Mouse (Mus musculus): ENCODE data around the gene Rgcc. TPM values are rescaled to one million over a fixed set of nuclear protein-coding genes. Genes with fewer than 3 reads are reported as not detected.

Rgcc gene
- total RNA-seq, 2 experiments from 2014 or later: 175 to 211 TPM

DNA sequence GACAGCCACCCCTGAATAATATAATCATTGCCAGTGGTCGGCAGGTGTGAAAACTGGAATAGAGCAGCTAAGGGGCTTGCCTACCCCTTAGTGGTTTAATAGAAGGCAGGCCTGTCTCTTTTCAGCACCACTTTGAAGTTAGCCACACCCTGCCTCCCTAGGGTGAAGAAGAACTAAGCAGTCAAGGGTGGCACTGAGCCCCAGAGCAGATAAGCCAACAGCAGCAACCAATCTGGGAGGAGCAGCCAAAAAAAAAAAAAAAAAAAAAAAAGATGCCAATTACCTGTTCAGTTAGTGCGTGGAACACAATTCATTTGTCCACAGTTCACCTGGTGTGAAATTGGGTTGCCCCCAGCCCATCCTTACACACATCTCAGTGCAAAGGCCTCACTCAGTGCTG, 1.7 kb upstream of the Rgcc start:
- peak; percentile 74 for ATAC-seq (replicated peaks; ENCODE audit: low FRiP score, poor library complexity, severe bottlenecking)

DNA sequence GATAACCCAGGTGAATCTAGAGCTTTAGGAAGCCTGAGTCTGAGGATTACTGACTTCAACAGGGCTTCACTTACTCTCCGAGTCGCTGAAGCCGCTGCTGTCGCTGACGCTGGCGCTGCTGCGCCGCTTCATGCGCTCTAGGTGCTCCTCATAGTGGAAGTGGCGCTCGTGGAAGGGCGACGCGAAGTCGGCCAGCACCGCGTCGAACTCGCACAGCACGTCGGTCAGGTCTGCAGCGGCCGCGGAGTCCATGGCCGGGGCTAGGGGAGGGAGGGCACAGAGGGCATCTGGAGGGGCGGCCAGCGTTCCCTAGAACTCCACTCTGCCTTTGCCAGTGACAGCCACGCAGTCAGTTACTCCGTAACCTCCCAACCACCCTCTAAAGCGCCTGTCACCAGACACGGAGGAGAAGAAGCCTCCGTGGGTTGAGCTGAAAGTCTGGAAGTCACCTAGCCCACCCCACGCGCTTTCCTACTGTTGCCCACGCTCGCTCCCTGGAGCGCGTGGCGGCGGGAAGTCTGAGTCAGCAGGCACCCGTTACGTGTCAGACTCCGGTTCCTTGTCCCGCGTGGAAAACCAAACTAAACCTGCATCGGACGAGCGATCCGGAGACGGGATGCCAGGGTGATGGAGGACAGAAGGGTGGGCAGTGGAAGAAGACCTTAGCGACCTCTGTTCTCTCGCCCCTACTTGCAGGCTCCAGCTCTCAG, 649 bp downstream of the Rgcc start:
- ATAC-seq (replicated peaks; ENCODE audit: low FRiP score, poor library complexity, severe bottlenecking): peak; percentile 12; the same call in 1 of the 2 replicates

DNA sequence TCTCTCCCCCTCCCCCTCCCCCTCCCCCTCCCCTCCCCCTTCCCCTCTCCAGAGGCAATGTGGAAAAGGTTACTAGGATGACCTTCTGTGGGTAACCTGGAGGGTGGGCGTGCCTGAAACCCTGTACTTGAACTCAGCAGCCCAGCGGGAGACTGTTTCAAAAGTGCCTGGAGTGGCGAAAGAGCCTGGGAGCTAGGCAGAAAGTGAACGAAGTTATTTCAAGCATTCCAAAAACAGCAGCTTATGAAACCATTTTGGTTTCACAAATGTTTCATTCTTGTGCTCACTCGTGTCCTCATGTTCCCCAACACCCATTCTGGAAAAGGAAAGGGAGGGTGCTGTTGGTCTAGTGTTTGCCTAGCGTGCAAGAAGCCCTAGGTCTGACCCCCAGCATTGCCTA, 1.6 kb downstream of the Rgcc start:
- no peak for ATAC-seq (replicated peaks; ENCODE audit: low FRiP score, poor library complexity, severe bottlenecking)

DNA sequence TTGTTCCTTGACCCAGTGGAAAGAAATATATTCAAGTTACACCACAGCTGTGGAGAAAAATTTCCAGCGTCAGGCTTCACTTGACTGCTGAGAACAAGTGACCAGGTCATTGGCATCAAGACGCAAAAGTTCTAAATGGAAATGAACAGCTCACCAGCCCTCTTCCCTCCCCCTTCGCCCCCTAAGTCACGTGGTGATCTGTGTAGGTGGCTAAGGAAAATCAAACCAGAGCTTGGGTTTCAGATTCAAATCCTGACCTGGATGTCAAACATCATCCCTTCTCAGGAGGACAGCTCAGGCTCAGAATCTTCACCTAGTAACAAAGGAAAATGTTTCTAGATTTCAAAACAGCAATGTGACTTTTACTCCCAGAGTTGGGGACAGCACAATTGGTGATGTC, 2.2 kb downstream of the Rgcc start:
- no peak for ATAC-seq (replicated peaks; ENCODE audit: low FRiP score, poor library complexity, severe bottlenecking)

DNA sequence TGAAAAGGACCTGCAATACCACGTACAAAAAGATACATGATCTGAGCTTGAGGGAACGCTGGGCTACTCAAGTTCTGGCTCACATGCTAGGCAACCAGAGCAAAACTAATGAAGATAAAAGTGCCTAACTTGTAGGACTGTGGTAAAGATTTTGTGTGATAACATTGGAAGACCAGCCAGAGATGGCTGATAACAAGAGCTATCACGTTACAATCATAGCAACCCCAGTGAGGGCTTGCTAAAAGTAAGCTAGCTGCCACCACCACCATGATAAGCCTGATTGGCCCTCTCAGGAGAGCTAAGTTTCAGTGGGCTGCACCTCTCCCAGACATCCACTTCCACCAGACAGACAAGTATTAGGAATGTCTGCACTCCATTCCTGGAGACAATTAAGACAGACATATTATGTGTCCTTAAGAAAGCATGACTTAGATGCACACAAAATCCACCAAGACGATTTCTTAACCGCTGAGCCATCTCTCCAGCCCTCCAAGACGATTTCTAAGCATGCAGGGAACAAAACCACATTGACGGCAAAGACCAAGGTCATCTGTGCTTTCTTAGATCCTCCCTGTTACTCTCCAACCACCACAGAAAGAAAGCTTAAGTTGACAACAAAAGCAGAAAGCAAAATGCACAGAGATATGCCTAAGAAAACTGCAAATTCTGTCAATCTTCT, 3.0 kb downstream of the Rgcc start:
- no peak for ATAC-seq (replicated peaks; ENCODE audit: low FRiP score, poor library complexity, severe bottlenecking)

DNA sequence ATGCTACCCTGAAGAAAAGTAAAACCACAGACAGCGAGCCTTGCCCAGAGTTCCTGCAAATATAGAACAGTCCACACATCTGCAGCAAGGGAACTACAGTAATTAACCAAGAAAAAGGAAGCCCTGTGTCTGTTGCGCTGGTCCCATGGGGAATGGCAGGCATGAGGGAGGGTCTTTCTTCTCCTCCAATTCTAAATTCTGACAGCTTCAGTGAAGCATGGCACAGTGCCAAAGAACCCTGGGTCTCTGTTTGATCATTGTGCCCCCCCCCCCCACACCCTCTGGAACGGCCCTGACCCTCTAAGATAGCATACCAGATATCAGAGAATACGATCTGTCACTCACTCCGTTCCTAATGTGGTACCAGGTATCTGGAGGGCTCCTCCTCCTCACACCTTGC, 4.6 kb downstream of the Rgcc start:
- no peak for ATAC-seq (replicated peaks; ENCODE audit: low FRiP score, poor library complexity, severe bottlenecking)

DNA sequence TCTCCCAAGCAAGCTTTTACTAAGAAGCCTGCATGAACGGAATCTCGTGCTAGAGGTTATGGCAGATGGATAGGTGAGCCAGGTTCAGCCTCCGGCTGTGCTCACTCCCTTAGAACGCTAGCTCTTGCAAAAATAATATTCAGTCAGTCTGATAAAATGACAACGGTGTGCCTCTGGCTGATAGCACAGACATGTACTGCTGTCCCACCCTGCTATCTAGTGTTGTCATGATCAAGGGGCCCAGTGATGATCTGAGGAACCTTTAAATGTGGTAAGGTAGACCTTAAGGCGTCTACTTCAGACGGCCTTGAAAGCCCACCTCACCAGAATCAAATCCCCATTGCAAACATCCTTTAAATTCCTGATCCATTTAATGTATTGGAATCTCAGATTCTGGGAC, 5.2 kb downstream of the Rgcc start:
- ATAC-seq (replicated peaks; ENCODE audit: low FRiP score, poor library complexity, severe bottlenecking): peak; percentile 36

DNA sequence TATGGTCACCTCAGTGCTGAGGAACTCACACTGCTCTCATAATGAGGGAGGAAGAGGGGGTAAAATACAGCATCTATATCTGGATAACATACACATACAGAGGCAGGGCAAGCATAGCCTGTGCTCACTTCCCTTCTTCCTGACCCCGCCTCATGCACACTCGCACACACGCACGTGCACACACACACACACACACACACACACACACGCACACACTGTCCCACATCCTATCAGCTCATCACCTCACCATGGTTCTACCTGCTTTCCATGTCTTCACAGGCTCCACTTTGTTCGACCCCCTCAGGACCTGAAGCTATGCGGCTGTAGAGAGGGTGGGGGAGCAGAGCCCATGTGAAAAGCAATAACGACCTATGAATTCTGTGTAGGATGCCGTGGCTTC, 5.9 kb downstream of the Rgcc start:
- ATAC-seq (replicated peaks; ENCODE audit: low FRiP score, poor library complexity, severe bottlenecking): 0 out of 2 replicates have a peak, but pooled peaks have one; percentile 8

DNA sequence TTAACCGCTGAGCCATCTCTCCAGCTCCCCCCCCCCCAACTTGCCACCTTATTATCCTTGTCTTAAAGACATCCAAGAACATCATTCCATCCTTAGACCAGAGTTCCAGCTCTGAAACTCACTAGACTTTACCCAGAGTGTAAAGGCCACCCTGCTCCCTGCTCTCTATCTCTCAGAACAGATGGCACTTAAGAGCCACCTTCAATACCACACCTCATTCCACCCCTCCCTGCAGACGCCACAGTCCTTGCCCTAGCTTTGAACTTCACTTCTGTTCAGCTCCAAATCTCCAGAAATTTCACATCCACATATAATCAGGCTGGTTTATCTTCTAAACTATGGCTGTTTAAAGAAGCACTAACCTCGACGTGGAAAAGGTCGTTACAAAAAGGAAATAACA, 6.5 kb downstream of the Rgcc start:
- peak; percentile 93 for ATAC-seq (replicated peaks; ENCODE audit: low FRiP score, poor library complexity, severe bottlenecking)

DNA sequence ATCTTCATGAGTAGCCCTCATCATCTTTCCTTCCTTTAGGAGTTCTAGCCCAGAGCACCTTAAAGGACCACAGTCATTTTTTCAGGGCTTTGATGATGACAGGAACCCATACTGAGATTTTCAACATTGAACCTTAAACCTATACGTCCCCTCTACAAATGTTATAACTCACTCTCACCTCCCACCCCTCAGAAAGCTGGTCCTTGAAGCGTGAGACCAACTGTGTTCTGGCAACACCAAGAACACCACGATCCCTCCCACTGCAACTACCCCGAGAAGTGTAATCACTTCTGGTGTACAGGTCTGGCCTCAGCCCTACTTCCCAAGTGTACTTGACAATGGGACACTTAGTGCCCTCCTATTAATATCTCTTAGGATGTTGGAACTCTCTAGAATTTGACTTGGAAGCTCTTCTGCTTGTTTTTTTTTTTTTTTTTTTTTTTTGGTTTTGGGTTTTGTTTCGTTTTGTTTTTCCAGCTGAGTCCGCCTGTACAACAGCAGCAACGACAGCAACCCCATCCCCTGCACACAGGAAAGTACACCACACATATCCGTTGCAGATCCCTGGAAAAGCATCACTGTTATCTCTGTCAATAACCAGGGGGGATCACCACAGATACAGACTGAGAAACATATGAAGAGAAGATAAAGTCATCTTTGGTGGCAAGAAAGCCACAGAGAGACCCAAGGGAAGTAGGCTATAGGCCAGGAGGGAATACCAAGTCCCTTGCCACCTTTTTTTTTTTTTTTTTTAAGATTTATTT, 7.2 kb downstream of the Rgcc start:
- no peak for ATAC-seq (replicated peaks; ENCODE audit: low FRiP score, poor library complexity, severe bottlenecking)

DNA sequence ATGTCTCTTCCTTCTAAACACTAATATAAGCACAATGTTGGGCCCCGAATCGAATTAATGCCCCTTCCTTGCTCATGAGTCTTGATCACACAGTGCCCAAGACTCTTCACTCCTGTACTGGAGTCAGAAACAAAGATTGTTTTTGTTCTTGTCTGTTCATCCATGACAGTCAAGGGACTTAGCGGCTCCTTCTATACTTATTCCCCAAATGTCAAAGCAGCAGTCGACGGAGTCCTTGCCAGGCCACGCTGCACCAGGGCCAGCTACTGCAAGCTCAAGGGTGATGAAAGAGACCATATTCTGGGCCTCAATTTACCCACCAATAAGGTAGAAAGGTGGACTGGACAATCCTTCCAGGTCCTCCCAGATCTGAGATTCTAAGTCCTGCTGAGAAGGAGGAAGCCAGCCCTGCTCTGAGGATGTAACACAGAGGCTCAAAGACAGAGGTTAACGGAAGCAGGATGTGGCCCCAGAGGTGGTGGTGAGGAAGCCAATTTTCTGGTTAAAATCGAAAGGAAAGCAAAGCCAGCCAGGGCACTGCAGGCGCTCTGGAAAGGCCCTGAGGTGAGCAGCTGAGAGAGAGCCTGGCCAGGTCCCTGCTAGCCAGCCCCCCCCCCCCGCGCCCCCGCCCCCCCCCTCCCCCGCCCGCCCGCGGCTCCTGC, 8.2 kb downstream of the Rgcc start:
- ATAC-seq (replicated peaks; ENCODE audit: low FRiP score, poor library complexity, severe bottlenecking): no peak

DNA sequence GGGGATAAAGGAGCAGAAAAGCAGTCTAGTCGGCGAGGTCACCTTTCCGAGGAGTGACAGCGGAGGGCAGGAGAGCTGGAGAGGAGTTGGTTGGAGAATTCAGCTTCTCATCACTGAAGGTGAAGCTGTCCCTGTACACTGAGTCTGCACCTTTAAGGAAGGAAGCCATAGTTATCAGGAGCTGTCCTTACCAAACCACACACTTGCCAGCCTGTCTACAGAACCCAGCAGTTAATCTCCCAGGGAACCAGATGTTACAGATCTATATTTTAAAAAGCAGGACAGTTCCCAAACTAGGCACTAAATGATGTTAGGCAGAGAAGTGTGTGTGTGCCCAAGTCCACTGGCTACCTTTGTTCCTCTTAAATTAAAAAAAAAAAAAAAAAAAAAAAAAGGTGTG, 9.8 kb downstream of the Rgcc start:
- ATAC-seq (replicated peaks; ENCODE audit: low FRiP score, poor library complexity, severe bottlenecking): no peak

DNA sequence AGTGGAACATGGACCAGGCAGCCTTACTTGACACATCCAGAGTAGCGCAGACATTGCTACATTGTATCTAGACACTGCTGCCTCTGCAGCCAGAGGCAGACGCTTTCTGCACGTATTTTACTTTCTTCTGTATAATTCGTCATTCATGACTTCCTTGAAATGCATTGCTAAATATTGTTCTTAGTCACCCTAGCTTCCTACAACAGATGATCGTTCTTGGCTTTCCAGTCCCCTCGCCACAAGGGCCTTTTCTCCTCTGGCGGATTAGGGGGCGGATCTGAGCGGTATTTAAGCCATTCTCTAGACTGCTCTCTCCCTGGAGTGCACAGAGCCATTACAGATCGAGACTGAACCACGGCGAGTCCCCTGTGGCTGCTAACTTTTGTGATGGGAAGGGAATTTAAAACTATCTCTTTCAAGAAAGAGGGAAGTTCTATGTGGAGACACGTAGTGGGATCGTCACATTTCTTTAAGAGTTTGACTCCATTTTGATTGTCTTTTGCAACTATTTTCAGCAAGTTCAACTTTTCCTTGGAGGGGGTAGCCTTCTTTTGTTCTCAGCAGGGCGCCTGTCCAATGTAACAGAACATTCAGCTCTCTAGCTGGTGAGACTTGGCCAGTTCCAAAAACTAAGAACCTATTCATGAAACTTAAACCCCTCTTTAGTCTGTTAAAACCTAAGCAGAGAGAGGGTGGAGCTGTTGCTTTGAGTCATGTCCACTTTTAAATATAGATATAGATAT, 10.6 kb downstream of the Rgcc start:
- ATAC-seq (replicated peaks; ENCODE audit: low FRiP score, poor library complexity, severe bottlenecking): no peak

DNA sequence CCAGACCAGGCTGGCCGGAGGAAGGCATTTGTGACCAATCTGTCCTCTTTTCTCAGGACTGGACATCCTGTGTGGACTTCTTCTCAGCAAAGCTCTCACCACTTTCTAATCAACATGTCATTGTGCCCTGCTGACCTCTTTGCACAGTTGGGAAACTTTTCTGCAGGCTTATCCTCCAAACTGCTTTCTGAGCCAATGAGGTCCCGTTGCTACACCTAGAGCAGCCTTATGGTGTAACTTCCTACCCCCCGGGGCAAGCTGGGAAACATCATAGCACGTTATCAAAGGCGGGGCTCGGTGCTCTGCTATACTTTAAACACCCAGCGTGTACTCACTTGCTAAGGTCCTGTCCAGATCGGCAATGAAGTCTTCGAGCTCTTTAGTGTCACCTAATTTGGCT, 11.5 kb downstream of the Rgcc start:
- ATAC-seq (replicated peaks; ENCODE audit: low FRiP score, poor library complexity, severe bottlenecking): no peak

DNA sequence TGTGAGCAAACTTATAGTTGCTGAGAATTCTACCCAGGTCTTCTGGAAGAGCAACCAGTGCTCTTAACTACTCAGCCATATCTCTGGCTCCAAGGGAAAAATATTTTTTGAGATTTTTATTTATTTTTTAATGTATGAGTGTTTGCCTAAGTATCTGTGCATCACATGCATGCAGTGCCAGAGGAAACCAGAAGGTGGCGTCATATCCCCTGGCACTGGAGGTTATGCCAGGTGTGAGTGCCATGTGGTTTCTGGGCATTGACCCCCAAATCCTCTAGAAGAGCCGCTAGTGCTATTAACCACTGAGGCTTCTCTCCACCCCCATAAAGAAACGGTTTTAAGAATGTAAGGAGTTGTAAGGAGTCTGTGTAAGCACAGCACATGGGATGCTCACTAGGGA, 13.2 kb downstream of the Rgcc start:
- ATAC-seq (replicated peaks; ENCODE audit: low FRiP score, poor library complexity, severe bottlenecking): peak; percentile 62; the same call in 1 of the 2 replicates

DNA sequence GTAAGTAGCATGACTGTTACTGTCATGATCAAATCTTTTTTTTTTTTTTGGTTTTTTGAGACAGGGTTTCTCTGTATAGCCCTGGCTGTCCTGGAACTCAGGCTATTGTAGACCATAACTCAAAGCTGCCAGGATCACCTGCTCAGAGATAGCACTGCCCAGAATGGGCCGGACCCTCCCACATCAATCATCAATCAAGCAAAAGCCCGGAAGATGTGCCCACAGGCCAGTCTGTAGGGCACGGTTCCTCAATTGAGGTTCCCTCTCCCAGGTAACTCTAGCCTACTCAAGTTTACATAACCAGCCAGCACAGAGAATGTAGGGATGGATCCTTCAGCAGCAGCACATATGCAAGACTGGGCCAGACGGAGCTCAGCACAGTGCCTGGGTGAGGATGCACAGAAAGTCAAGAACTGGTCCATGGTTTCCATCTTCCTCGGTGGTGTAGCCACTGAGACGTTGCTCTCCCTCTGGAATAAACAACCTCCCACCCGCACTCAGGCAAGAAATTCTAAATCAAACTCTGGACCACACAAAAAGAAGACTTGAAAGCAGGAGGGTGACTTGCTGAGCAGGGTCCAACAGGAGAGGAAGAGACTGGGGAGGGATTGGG, 14.1 kb downstream of the Rgcc start:
- no peak for ATAC-seq (replicated peaks; ENCODE audit: low FRiP score, poor library complexity, severe bottlenecking)

DNA sequence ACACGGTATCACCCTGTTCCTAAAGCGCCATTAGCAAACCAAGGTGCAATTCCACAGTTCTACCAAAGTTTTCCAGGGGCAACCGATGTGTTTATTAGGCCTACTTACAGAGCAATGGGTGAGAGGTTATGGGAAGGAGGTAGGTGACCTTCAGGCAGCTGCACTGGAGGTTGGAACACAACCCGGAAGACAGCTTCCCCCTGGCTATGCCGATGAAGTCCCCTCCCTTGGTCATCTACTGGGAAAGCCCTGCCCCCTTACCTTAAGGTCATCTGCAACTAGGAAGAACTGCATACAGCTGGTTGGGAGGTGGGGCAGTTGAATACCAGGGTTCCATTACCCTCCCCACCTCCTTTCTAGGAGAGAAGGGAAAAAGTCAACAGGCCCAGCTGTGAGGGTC, 15.9 kb downstream of the Rgcc start:
- no peak for ATAC-seq (replicated peaks; ENCODE audit: low FRiP score, poor library complexity, severe bottlenecking)

DNA sequence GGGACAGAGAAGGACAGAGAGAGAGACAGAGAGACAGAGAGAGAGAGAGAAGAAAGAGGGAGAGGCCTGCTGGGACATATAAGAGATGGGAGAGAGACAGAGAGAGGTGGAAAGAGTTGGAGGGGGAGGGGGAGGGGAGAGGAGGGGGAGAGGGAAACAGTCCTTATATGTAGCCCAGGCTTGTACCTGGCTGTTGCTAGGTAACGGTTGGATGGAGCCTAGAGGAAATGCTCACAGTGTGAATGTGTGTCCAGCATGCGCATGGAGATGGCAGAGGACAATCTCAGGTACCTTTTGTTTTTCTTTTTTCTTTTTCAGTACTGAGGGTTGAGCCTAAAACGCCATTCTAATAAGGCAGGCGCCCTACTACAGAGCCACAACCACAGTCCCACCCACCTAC, 16.8 kb downstream of the Rgcc start:
- no peak for ATAC-seq (replicated peaks; ENCODE audit: low FRiP score, poor library complexity, severe bottlenecking)

DNA sequence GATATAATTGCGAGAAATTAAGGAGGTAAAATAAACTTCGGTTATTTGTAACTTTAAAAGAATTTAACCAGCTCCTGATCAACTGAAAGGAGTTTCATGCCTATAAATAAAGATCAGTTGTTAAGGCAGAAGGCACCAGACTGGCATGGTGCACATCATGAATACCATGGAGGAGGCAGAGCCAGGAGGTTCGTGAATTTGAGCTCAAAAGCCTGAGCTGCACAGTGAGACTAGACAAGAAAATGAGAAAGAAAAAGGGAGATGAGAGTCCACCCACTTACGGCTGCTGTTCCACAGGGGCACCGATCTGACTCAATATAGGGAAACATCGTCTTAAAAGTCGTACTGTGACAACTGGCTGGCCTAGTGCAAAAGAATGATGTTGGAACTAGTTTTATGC, 17.5 kb downstream of the Rgcc start:
- ATAC-seq (replicated peaks; ENCODE audit: low FRiP score, poor library complexity, severe bottlenecking): no peak
